Mouse (Mus musculus) A20 (cell line): ENCODE measurements around the gene Ak6.
A peak's percentile ranks its signal among the peaks of the same experiment; 100 is the strongest.

ENCODE experiments used
- DNase-seq: peaks from one replicate; pipeline ENCODE4 v3.0.0-alpha.2; 2011; ENCODE audit warnings: low read depth, low spot score

Gene Ak6

GRCm38 (mm10) chr13:100650550-100651438, at the start of gene Ak6, which contains the start of gene Rad17:
Gene Ak6 (plus strand): TSS chr13:100650979.
Gene Rad17 (minus strand): TSS chr13:100651051.
- peak; percentile 98 for DNase-seq

DNA sequence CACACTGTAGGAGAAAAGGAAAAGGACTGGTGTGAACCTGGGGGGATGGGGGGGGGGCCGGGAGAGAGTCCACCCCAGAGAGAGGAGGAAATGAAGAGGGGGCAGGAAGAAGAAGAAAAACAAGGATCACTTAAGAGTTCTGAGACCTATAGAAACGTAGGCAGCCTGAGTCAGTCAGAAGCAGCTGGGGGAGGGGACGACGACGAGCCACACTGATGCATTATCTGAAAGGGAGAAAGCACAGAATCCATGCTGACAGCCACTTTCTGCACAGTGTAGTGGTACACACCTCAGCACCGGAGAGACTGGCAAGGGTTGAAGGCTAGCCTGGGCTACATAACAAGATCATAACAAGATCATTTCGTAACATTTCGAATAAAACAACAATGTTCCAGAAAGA, 49.7 kb upstream of the Ak6 start:
- DNase-seq = no peak

DNA sequence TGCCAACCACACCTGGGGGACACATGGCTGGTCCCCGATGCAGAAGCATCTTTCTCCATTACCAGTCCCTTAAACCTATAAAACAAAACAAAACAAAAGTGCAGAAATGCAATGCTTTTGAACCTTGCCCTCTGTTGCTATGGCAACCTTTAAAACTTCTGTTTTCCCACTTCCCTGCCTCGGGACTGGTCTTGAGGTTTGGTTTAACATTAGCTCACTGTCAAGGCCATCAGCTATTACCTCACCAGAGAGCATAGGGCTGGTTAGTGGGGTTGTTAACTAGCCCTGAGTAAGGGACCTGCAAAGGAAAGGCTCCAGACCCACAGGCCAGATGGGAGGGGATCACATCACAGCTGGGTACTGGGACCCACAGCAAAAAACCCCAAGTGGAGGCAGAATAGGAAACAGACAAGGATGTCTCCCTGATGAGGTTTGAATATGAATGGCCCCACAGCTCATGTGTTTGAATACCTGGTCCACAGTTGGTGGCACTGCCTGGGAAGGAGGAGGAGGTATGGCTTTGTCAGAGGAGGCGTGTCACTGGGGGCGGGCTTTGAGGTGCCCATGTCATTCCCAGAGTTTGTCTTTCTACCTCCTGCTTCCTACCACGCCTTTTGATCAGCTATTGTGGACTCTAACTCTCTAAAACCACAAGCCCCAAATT, 48.4 kb upstream of the Ak6 start:
- no peak for DNase-seq

GRCm38 (mm10) chr13:100603031-100603737, 47.6 kb upstream of the Ak6 start:
- no peak for DNase-seq

DNA sequence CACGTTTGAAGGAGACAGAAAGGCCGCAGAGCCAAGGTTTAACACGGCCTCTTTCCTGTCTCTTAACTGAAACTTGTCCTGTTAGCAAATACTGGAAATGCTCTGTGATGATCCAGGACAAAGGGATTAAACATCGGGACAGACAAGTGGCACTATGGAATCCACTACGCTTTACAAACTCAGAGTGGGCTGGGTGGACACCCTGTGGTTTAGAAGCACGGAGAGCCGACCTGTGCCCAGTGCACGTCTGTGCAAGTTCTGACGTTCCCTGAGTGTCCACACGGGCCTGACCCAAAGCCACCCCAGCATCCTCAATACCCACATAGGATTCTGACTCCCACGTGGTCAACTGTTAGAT, 47.1 kb upstream of the Ak6 start:
- no peak for DNase-seq

DNA sequence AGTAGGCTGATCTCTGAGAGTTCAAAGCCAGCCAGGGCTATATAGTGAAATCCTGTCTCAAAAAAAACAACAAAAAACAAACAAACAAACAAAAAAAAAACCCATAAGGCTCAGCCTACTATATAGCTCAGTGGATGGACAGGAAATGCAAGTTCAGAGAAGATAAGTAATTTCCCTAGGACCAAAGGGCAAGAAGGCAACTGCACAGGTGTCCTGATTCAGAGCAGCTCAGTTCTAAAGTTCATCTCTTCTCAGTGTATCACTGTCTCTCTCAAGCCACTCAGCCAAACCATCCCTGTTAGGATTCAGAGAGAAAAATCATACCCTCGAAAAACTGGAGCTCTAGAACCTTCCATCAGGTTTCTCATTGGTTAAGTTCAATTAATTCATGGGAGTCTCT, 44.9 kb upstream of the Ak6 start:
- no peak for DNase-seq

DNA sequence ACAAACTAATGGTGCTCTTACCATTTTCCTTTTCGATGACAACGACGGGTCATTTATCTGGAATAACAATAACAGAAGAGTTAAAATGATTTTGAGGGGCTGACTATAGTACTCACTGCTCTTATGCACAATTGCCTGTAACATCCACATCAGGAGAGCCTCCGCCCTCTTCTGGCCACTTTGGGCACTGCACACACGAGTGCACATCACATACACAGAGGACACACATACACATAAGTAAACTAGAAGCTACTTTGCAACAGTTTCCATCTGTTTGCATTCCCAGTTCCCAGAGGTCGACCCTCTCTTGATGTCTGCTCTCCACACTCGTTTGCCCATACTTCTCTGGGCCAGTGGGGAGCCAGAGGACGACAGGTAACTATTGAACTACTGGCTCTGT, 43.0 kb upstream of the Ak6 start:
- DNase-seq = peak; percentile 31

DNA sequence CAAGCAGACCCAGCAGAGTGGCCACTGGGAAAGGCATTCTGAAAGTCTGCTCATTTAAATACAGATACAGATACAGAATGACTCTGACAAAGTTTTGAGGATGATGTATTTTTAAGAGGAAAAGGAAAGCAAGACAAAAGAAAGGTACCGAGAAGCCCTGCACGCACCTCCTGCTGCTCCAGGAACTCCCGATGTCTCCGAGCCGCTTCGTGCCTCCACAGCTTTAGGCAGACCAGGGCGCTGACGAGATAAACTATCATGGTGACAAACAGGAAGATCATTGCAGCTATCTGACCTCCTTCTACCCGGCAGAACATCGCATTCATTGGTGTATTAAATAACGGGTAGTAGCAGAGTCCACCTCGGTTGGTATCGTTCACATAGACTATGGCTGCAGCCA, 39.5 kb upstream of the Ak6 start:
- DNase-seq = no peak

DNA sequence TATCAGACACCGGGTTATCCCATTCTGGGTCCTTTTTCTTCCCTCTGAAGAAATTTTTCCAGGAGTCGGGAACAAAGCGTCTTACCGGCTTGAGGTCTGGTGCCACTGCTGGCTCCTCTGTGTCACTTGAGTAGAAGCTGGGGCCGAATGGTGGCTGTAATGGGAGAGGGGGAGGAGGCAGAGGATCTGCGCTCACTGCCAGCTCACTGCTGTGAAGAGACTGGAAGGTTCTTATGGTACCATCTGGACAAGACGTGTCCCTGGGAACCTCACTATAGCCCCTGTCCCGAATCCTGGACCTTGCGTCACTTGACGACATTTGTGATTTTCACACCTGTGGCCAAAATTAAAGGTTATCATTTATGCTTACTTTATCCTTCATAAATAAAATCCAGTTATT, 38.5 kb upstream of the Ak6 start:
- DNase-seq = no peak

- peak; percentile 56 for DNase-seq
Measured at GRCm38 (mm10) chr13:100612903-100613302, 37.9 kb upstream of the Ak6 start.

DNA sequence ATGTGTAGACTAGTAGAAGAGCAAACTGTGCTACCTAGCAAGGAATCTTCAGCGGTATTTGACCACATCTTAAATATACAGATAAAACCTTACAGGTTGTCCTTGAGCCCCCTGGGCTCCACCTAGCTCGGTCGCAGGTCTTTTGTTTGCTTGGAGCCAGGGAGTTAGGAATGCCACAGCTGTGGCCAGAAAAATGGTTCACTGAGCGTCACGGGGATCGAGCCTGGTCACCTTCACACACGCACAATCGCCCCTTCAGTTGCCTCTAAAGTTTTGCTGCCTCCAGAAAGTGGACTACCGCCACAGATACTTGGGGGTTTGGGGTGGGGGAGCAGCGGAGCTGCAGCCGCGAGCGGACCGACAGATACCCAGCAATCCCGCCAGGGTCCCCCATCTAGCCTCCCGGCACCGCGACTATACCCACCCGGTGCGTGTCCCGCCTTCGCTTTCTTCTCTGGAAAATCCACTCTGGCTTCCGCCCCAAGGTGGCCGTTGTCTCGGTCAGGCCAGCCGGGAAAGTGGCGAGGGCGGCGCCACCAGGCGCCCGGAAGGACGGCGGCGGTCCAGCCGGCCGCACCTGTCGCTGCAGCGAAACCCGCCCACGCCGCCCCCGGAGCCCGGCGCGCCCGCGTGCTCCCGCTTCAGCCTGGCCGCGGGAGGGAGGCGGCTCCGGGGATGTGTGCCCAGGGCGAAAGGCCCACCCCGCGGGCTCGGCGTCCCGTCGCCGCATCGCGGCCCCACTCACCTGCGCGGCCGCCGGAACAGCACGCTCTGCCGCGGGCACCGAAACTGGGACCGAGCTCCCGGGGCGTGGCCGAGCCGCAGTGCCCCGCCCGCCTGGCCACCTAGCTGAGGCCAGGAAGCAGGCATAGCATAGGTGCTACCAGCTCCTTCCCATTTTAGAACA, 34.3 kb upstream of the Ak6 start, which contains the start of gene Marveld2:
Gene Marveld2, minus strand, starts transcription at position 791 of the 907 bp plus-strand sequence.
- DNase-seq = peak; percentile 85

DNA sequence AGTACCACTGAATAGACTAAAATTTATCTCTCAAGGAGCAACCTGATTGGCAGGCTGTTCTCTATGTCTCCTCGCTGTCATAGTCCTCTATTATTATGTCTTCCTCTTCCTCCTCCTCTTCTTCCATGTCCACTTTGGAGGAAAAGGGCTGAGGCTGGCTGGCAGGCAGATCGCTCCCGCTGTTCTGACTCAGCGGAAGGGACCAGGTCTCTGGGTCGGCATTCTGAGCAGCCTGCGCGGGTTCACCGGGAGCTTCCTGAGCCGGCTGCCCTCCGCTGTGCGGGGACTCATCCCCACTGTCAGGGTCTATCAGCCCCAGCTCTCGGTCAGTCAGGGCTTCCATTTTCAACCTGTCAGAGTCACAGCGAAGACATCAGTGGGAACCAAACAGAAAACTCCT, 33.2 kb upstream of the Ak6 start:
- DNase-seq = no peak

DNA sequence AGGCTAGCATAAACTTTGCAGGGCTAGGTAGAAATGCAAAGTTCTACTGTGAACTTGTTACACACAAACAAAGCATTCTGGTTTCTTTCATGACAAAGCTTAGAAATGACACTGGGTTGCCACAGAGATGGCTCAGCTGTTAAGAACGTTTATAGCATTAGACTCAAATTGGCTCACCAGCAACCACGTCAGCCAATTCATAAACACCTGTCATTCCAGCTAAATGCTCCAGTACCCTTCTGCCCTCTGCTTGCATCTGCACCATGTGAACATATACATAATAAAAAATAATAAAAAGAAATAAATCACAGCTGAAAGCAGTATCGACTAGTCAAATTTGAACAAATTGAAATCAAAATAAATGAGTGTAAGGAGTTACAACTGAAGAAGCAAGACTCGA, 28.5 kb upstream of the Ak6 start:
- no peak for DNase-seq

GRCm38 (mm10) chr13:100634106-100634691, 16.6 kb upstream of the Ak6 start:
- DNase-seq = no peak

DNA sequence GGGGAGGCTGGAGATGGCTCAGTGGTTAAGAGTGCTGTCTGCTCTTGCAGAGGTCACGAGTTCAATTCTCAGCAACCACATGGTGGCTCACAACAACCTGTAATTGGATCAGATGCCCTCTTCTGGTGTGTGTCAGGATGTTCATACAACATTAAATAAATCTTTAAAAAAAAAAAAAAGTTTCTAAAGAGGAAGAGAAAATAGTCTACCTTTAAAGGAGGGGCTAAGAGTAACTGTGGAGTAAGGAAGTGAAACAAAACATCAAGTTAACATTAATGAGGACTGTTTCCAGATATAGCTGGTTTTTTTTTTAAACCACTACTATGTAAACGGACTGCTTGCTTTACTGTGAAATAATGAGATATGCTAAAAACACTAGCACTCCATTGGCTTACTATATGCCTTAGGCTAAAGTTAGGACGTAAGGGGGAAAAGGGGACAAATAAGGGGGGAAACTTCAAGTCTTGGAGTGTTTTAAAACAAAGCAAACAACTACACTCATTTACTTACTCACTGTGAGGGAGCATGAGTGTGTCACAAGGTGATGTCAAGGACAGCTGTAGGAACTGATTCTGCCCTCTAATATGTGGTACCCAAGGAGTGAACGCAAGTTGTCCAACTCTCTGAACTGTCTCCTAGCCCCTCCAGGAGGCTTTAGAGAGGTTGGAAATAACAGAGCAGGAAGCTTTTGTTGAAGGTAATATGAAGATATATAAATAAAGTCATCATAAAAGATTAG, 8.1 kb upstream of the Ak6 start:
- peak; percentile 86 for DNase-seq

DNA sequence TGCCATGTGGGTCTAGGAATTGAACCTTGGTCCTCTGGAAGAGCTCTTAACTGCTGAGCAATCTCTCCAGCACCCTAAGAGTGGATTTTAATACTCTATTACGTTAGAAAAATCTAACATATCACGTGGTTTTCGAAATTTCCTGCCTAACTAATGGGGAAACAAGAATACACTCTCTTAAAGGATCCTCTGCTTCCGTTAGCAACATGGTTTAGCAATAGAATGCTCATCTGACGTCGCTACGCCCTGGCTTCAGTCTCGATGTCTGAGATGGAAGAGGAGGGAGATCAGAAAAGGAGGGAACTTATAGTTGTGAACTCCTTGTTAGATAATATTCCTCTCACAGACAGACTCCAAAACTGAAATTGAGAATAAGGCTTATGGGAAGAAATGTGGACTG, 2.6 kb upstream of the Ak6 start:
- DNase-seq = no peak

GRCm38 (mm10) chr13:100651439-100652186, 834 bp downstream of the Ak6 start, which contains the start of gene Taf9:
Gene Taf9 (plus strand): TSS chr13:100651579.
- no peak for DNase-seq

GRCm38 (mm10) chr13:100658091-100658490, 7.3 kb downstream of the Ak6 start:
- DNase-seq = no peak

DNA sequence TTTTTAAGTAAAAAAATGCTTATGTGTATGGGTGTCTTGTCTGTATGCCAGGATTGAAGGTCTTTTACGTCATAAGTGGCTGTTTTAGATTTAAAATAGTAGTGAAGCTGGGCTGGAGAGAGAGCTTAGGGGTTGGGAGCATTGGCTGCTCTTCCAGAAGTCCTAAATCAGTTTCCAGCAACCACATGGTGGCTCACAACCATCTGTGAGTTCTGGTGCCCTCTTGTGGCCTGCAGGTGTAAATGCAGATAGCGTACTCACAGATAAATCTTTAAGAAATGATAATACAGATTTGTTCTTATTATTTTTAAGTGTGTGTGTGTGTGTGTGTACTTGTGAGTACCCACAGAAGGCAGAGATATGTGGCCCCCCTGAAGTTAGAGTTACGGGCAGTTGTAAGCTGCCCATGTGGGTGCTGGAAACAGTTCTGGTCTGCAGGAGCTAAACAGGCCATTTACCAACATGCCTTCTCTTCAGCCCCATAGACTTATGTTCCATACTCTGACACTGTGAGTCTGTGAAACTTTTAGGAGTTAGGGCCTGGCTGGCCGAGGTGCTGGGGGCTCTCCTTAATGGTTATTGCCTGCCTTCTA, 9.2 kb downstream of the Ak6 start:
- DNase-seq = peak; percentile 72
